Mouse (Mus musculus) midbrain, embryonic 16.5 days (tissue): ENCODE data around the gene Entpd5. TPM values are rescaled to one million over a fixed set of nuclear protein-coding genes. Genes with fewer than 3 reads are reported as not detected.

Experiments
- ATAC-seq: fragments of 200-750 bp; cut with Nextera tagmentation; 2 replicates; pipeline ENCODE4 v1.8.0; 2017; ENCODE audit warnings: moderate TSS enrichment
- H3K27ac ChIP-seq: fragments of 300-500 bp; sonication (generic); 2 replicates; pipeline ENCODE4 v1.5.1; 2014; ENCODE audit warnings: mild to moderate bottlenecking, low read length, mixed read lengths
- H3K27me3 ChIP-seq: fragments of 300-500 bp; sonication (generic); 2 replicates; pipeline ENCODE4 v1.6.1; 2014; ENCODE audit warnings: low read depth, low read length, mixed read lengths; ENCODE audit not compliant: control insufficient read depth, insufficient read depth
- H3K36me3 ChIP-seq: fragments of 300-500 bp; sonication (generic); 2 replicates; pipeline ENCODE4 v1.6.1; 2014; ENCODE audit warnings: mild to moderate bottlenecking, low read length, moderate library complexity, mixed read lengths; ENCODE audit not compliant: control insufficient read depth, insufficient read depth
- H3K4me1 ChIP-seq: fragments of 300-500 bp; sonication (generic); 2 replicates; pipeline ENCODE4 v1.6.1; 2014; ENCODE audit warnings: mild to moderate bottlenecking, low read length, mixed read lengths; ENCODE audit not compliant: control insufficient read depth, insufficient read depth
- H3K4me2 ChIP-seq: fragments of 300-500 bp; sonication (generic); 2 replicates; pipeline ENCODE4 v1.6.1; 2014; ENCODE audit warnings: mild to moderate bottlenecking, low read length, mixed read lengths
- H3K4me3 ChIP-seq: fragments of 300-500 bp; sonication (generic); 2 replicates; pipeline ENCODE4 v1.5.1; 2014; ENCODE audit warnings: low read depth, mild to moderate bottlenecking, low read length, moderate library complexity, mixed read lengths
- H3K9ac ChIP-seq: fragments of 300-500 bp; sonication (generic); 2 replicates; pipeline ENCODE4 v1.6.1; 2014; ENCODE audit warnings: low read depth, low read length, mixed read lengths
- H3K9me3 ChIP-seq: fragments of 300-500 bp; sonication (generic); replicated peaks from 2 replicates; pipeline ENCODE4 v1.6.1; 2014; ENCODE audit warnings: mild to moderate bottlenecking, low read length, mixed read lengths; ENCODE audit not compliant: control insufficient read depth, poor library complexity, severe bottlenecking
- WGBS: fragments of 180-500 bp; shearing (Covaris S2); extraction: QIAGEN DNeasy Blood & Tissue Kit; methylation state at CpG from one replicate; pipeline ENCODE4 v1.1.7; 2014; 5-methylcytosine and 5-hydroxymethylcytosine counted together
- polyA plus RNA-seq: library from polyadenylated mRNA; unstranded; fragments of >200 nt; fragmentation: Nextera tagmentation; extraction: Ambion mirVana; gene quantifications from 2 replicates; pipeline ENCODE4 v1.2.1, GENCODE M21; 2015

Gene Entpd5
- polyA plus RNA-seq, 1 experiment from 2014 or later, result 13.8 TPM

- Histone ChIP-seq H3K4me2 (no peak overlapping the region), H3K9ac (no peak overlapping the region), H3K4me3 (no peak overlapping the region), H3K27ac (no peak overlapping the region), H3K4me1 (no peaks in the 10 kb centered on the region), H3K9me3 (no peaks in the 10 kb centered on the region), H3K27me3 (no peaks in the 10 kb centered on the region; the same call in 1 of the 2 replicates), H3K36me3 (peaks cover 5% of the 10 kb centered on the region; the same call in 1 of the 2 replicates)
- ATAC-seq, result no peak
- 80% methylated on average over 4 of the region's 4 CpGs for WGBS
Observed at GRCm38 (mm10) chr12:84442526-84442925, 33.7 kb upstream of the Entpd5 start.

- H3K4me3 ChIP-seq, result no peak overlapping the region
- H3K9me3 ChIP-seq, result no peaks in the 10 kb centered on the region
- H3K27ac ChIP-seq, result no peak overlapping the region
- no peak for ATAC-seq
- no peaks in the 10 kb centered on the region for H3K4me1 ChIP-seq
- no peak overlapping the region for H3K9ac ChIP-seq
- peaks cover 5% of the 10 kb centered on the region; the same call in 1 of the 2 replicates for H3K36me3 ChIP-seq
- no peaks in the 10 kb centered on the region for H3K27me3 ChIP-seq
- 85% methylated on average over 2 of the region's 2 CpGs for WGBS
- no peak overlapping the region for H3K4me2 ChIP-seq
Observed at GRCm38 (mm10) chr12:84438697-84439096, 29.9 kb upstream of the Entpd5 start.

GRCm38 (mm10) chr12:84429825-84430224 lies 21.0 kb upstream of the Entpd5 start:
- Histone ChIP-seq H3K4me3 (no peak overlapping the region), H3K9ac (no peak overlapping the region), H3K27ac (no peak overlapping the region), H3K27me3 (no peaks in the 10 kb centered on the region), H3K9me3 (no peaks in the 10 kb centered on the region), H3K4me1 (no peaks in the 10 kb centered on the region), H3K4me2 (no peak overlapping the region), H3K36me3 (peaks cover 9% of the 10 kb centered on the region)
- no peak for ATAC-seq
- WGBS, result 93% methylated on average over 2 of the region's 2 CpGs

- H3K27me3 ChIP-seq, result no peaks in the 10 kb centered on the region
- H3K4me3 ChIP-seq, result no peak overlapping the region
- no peaks in the 10 kb centered on the region for H3K36me3 ChIP-seq
- no peak overlapping the region for H3K4me2 ChIP-seq
- H3K4me1 ChIP-seq, result no peaks in the 10 kb centered on the region
- H3K9me3 ChIP-seq, result no peaks in the 10 kb centered on the region
- H3K9ac ChIP-seq, result no peak overlapping the region
- no peak overlapping the region for H3K27ac ChIP-seq
- 63% methylated on average over 3 of the region's 3 CpGs for WGBS
- ATAC-seq, result no peak
Observed at GRCm38 (mm10) chr12:84423990-84424389, 15.2 kb upstream of the Entpd5 start.

GRCm38 (mm10) chr12:84417605-84417922 lies 8.7 kb upstream of the Entpd5 start:
- no peaks in the 10 kb centered on the region for H3K36me3 ChIP-seq
- no peak; the same call in 1 of the 2 replicates for ATAC-seq
- H3K4me3 ChIP-seq, result peak overlapping the region; percentile 53

GRCm38 (mm10) chr12:84416834-84417604 lies 8.2 kb upstream of the Entpd5 start, which contains the start of gene Rnf113a2:
Gene Rnf113a2, plus strand, starts transcription at chr12:84417196.
- peak; percentile 92 for ATAC-seq
- WGBS, result 3% methylated on average over 50 of the region's 50 CpGs
- Histone ChIP-seq H3K4me3 (peak within 1 kb of the TSS; percentile 53), H3K36me3 (no peaks in the 10 kb centered on the region), H3K9me3 (no peaks in the 10 kb centered on the region; the same call in 1 of the 2 replicates), H3K4me2 (peak within 1 kb of the TSS; percentile 89), H3K9ac (peak within 1 kb of the TSS; percentile 64), H3K27ac (peak within 1 kb of the TSS; percentile 85), H3K4me1 (peaks cover 8% of the 10 kb centered on the region), H3K27me3 (no peaks in the 10 kb centered on the region)

More at GRCm38 (mm10) chr12:84417605-84417922, 8.7 kb upstream of the Entpd5 start:
- Histone ChIP-seq H3K27me3 (no peaks in the 10 kb centered on the region), H3K4me2 (peak overlapping the region; percentile 89), H3K4me1 (peaks cover 8% of the 10 kb centered on the region), H3K27ac (peak overlapping the region; percentile 85), H3K9ac (peak overlapping the region; percentile 64), H3K9me3 (no peaks in the 10 kb centered on the region; the same call in 1 of the 2 replicates)
- WGBS, result 35% methylated on average over 18 of the region's 18 CpGs

GRCm38 (mm10) chr12:84407874-84408818 lies 683 bp downstream of the Entpd5 start:
- peak; percentile 75 for ATAC-seq
- Histone ChIP-seq H3K4me3 (peak overlapping the region; percentile 83), H3K27ac (peak overlapping the region; percentile 94), H3K4me1 (peaks cover 8% of the 10 kb centered on the region; the same call in 1 of the 2 replicates), H3K36me3 (no peaks in the 10 kb centered on the region), H3K9me3 (no peaks in the 10 kb centered on the region), H3K27me3 (no peaks in the 10 kb centered on the region), H3K4me2 (peak overlapping the region; percentile 87), H3K9ac (peak overlapping the region; percentile 88)
- 3% methylated on average over 29 of the region's 52 CpGs for WGBS

- Histone ChIP-seq H3K9me3 (no peaks in the 10 kb centered on the region), H3K9ac (no peak overlapping the region), H3K4me1 (peaks cover 8% of the 10 kb centered on the region; the same call in 1 of the 2 replicates), H3K27me3 (no peaks in the 10 kb centered on the region), H3K27ac (no peak overlapping the region), H3K4me3 (no peak overlapping the region), H3K4me2 (no peak overlapping the region), H3K36me3 (no peaks in the 10 kb centered on the region)
- 68% methylated on average over 4 of the region's 4 CpGs for WGBS
- no peak for ATAC-seq
Observed at GRCm38 (mm10) chr12:84407259-84407658, 1.6 kb downstream of the Entpd5 start.
